Mouse (Mus musculus): ENCODE measurements around the gene Slc8a1. TPM values are rescaled to one million over a fixed set of nuclear protein-coding genes. Genes with fewer than 3 reads are reported as not detected.

Slc8a1 gene
- polyA plus RNA-seq, 1 experiment from 2014 or later, result 22.6 TPM

DNA sequence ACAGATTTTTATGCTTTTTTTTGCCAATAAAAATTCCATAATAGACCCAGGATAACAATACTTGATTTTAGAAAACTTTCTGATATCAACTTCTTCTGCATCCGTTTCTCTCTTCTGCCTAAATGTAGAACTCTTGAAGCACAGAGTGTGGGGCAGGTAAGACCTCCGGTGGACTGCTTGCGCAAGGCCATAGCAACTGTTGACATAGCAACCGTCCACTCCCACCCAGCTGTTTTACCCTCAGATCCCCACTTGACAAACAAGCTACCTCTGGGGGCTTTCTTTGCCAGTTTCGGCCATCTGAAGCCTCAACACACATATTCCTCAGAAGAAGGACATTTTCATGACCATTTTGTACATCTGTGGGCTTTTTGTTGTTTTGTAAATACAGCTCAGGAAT, 337.8 kb downstream of the Slc8a1 start:
- 68% methylated on average over 5 of the region's 5 CpGs for WGBS
- DNase-seq (no peak), ATAC-seq (ENCODE audit: low FRiP score, low TSS enrichment) (no peak)
- no peak overlapping the region for H3K9ac ChIP-seq (replicated peaks; ENCODE audit: low read length)
- no peak overlapping the region for H3K4me3 ChIP-seq (replicated peaks; ENCODE audit: low read depth, low read length)
- peaks cover 6% of the 10 kb centered on the region; the same call in 1 of the 2 replicates for H3K4me1 ChIP-seq (ENCODE audit: control insufficient read depth, insufficient read depth, low read length)
- no peaks in the 10 kb centered on the region for H3K27me3 ChIP-seq (ENCODE audit: control insufficient read depth, insufficient read depth, low read length)
- no peaks in the 10 kb centered on the region for H3K9me3 ChIP-seq (ENCODE audit: control insufficient read depth, low read length)
- H3K36me3 ChIP-seq (ENCODE audit: control insufficient read depth, insufficient read depth, low read length), result no peaks in the 10 kb centered on the region
- H3K4me2 ChIP-seq (ENCODE audit: low read length), result no peak overlapping the region
- H3K27ac ChIP-seq (replicated peaks; ENCODE audit: low read depth, low read length), result no peak overlapping the region

DNA sequence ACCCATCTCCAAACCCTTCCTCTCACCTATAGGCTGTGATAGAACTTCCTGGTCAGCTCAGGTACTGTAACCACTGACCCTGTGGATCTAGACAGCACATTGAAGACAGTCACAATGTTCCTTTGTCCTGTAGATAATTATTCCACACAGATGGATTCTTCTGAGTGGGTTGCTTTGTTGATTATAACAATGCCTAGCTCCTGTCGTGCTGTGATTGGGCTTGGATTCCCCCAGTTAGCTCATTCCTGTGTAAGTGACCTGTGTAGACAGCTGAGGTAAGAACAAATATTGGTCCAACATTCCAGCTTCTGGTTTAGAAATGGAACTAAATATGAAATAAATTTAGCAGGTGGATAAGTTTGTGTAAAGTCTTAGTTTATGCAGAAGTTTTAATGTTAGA, 340.7 kb downstream of the Slc8a1 start:
- Histone ChIP-seq H3K36me3 (ENCODE audit: control insufficient read depth, insufficient read depth, low read length) (no peaks in the 10 kb centered on the region), H3K27me3 (ENCODE audit: control insufficient read depth, insufficient read depth, low read length) (no peaks in the 10 kb centered on the region), H3K4me1 (ENCODE audit: control insufficient read depth, insufficient read depth, low read length) (peaks cover 9% of the 10 kb centered on the region; the same call in 1 of the 2 replicates), H3K4me3 (replicated peaks; ENCODE audit: low read depth, low read length) (no peak overlapping the region), H3K9ac (replicated peaks; ENCODE audit: low read length) (no peak overlapping the region), H3K4me2 (ENCODE audit: low read length) (no peak overlapping the region), H3K9me3 (ENCODE audit: control insufficient read depth, low read length) (no peaks in the 10 kb centered on the region), H3K27ac (replicated peaks; ENCODE audit: low read depth, low read length) (no peak overlapping the region)
- WGBS, result 33% methylated on average over 1 of the region's 1 CpGs
- no peak for ATAC-seq (ENCODE audit: low FRiP score, low TSS enrichment)
- no peak for DNase-seq

DNA sequence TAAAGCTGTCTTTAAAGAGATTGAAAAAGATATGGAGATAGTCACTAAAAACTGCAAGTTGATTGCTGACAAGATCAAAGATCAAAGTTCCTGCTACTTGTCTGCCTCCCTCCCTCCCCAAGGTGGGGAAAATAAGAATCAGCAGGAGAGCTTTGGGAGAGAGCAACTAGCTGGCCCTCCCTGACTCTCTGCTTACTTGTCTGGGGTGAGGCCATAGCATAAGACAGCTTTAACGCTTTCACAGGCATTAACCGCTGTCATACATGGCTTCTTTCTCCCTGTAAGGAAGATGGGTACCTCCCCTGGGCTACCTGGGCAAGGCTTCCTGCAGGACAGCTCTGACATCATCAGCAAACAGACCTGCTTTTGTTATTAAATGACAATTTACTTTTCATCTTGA, 344.1 kb downstream of the Slc8a1 start:
- DNase-seq, result no peak
- 0 out of 2 replicates have a peak, but pooled peaks cover 3% of the 10 kb centered on the region for H3K4me1 ChIP-seq (ENCODE audit: control insufficient read depth, insufficient read depth, low read length)
- no peak overlapping the region for H3K9ac ChIP-seq (replicated peaks; ENCODE audit: low read length)
- H3K27me3 ChIP-seq (ENCODE audit: control insufficient read depth, insufficient read depth, low read length), result no peaks in the 10 kb centered on the region
- H3K27ac ChIP-seq (replicated peaks; ENCODE audit: low read depth, low read length), result no peak overlapping the region
- ATAC-seq (ENCODE audit: low FRiP score, low TSS enrichment), result no peak
- no peaks in the 10 kb centered on the region for H3K9me3 ChIP-seq (ENCODE audit: control insufficient read depth, low read length)
- H3K4me2 ChIP-seq (ENCODE audit: low read length), result no peak overlapping the region
- 23% methylated on average over 2 of the region's 2 CpGs for WGBS
- no peaks in the 10 kb centered on the region for H3K36me3 ChIP-seq (ENCODE audit: control insufficient read depth, insufficient read depth, low read length)
- H3K4me3 ChIP-seq (replicated peaks; ENCODE audit: low read depth, low read length), result no peak overlapping the region

DNA sequence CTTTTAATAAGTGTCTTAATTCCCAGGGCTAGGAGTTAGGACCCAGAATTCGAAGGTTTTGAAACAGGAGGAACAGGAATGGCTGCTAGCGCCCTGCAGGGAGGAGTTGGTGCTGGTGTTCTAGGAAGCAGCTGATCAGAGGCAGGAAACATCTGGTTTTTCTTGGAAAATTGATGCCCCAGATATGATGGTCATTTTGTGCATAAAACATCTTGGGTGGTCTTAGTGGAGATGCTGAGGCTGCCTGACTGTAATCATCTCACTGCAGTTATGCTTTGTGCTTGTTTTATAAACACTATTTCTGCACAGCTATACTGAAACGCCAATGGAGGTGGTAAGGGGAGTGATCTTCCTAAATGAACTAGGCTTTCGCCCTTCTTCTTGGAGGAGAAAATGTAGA, 345.1 kb downstream of the Slc8a1 start:
- WGBS, result 83% methylated on average over 4 of the region's 4 CpGs
- Histone ChIP-seq H3K4me3 (replicated peaks; ENCODE audit: low read depth, low read length) (no peak overlapping the region), H3K4me1 (ENCODE audit: control insufficient read depth, insufficient read depth, low read length) (0 out of 2 replicates have a peak, but pooled peaks cover 3% of the 10 kb centered on the region), H3K4me2 (ENCODE audit: low read length) (no peak overlapping the region), H3K9me3 (ENCODE audit: control insufficient read depth, low read length) (no peaks in the 10 kb centered on the region), H3K9ac (replicated peaks; ENCODE audit: low read length) (no peak overlapping the region), H3K36me3 (ENCODE audit: control insufficient read depth, insufficient read depth, low read length) (peaks cover 7% of the 10 kb centered on the region; the same call in 1 of the 2 replicates), H3K27ac (replicated peaks; ENCODE audit: low read depth, low read length) (no peak overlapping the region), H3K27me3 (ENCODE audit: control insufficient read depth, insufficient read depth, low read length) (no peaks in the 10 kb centered on the region)
- no peak for ATAC-seq (ENCODE audit: low FRiP score, low TSS enrichment)
- no peak for DNase-seq

DNA sequence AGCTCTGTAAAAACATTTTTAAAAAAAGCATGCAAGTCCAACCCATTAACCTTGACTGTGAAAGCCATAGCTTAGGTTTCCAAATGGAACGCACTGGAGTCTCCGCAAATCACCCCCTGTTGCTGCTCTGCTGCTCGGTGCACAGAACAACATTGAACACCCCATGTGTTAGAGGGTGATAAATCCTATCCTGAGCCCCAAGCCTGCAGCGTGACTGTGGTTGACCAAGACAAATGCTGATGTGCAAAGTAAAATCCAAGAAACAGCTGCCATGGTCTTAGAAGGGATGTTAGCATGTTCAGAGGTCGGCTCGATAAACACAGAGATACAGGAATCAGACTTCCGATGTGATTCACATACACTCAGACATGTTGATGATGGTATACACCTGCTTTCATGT, 346.7 kb downstream of the Slc8a1 start:
- WGBS, result 93% methylated on average over 7 of the region's 7 CpGs
- ATAC-seq (ENCODE audit: low FRiP score, low TSS enrichment), result no peak
- Histone ChIP-seq H3K4me3 (replicated peaks; ENCODE audit: low read depth, low read length) (no peak overlapping the region), H3K4me2 (ENCODE audit: low read length) (no peak overlapping the region), H3K27ac (replicated peaks; ENCODE audit: low read depth, low read length) (no peak overlapping the region), H3K36me3 (ENCODE audit: control insufficient read depth, insufficient read depth, low read length) (peaks cover 7% of the 10 kb centered on the region; the same call in 1 of the 2 replicates), H3K9ac (replicated peaks; ENCODE audit: low read length) (no peak overlapping the region), H3K27me3 (ENCODE audit: control insufficient read depth, insufficient read depth, low read length) (no peaks in the 10 kb centered on the region), H3K4me1 (ENCODE audit: control insufficient read depth, insufficient read depth, low read length) (0 out of 2 replicates have a peak, but pooled peaks cover 3% of the 10 kb centered on the region), H3K9me3 (ENCODE audit: control insufficient read depth, low read length) (no peaks in the 10 kb centered on the region)
- no peak for DNase-seq

DNA sequence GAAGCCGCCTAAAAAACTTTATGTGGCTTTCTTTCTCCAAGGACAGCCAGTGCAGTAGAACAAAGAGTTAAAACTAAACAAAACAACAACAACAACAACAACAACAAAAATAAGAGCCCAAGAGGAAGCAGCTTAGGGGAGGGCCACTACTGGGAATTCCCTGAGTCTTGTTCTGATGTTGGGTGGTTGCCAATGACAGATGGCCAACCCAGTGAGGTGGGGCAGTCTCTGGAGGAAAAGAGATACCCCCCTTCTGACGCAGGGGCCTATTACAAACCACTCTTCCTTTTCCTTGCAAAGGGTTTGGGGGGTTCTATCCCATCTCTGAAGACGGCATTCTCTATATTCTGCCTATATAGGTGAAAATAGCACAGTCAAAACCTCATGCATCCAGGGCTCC, 347.4 kb downstream of the Slc8a1 start:
- Histone ChIP-seq H3K9ac (replicated peaks; ENCODE audit: low read length) (no peak overlapping the region), H3K27ac (replicated peaks; ENCODE audit: low read depth, low read length) (no peak overlapping the region), H3K4me2 (ENCODE audit: low read length) (no peak overlapping the region), H3K9me3 (ENCODE audit: control insufficient read depth, low read length) (no peaks in the 10 kb centered on the region), H3K36me3 (ENCODE audit: control insufficient read depth, insufficient read depth, low read length) (peaks cover 7% of the 10 kb centered on the region; the same call in 1 of the 2 replicates), H3K4me1 (ENCODE audit: control insufficient read depth, insufficient read depth, low read length) (0 out of 2 replicates have a peak, but pooled peaks cover 3% of the 10 kb centered on the region), H3K4me3 (replicated peaks; ENCODE audit: low read depth, low read length) (no peak overlapping the region), H3K27me3 (ENCODE audit: control insufficient read depth, insufficient read depth, low read length) (no peaks in the 10 kb centered on the region)
- no peak for ATAC-seq (ENCODE audit: low FRiP score, low TSS enrichment)
- no peak for DNase-seq
- 84% methylated on average over 3 of the region's 3 CpGs for WGBS

DNA sequence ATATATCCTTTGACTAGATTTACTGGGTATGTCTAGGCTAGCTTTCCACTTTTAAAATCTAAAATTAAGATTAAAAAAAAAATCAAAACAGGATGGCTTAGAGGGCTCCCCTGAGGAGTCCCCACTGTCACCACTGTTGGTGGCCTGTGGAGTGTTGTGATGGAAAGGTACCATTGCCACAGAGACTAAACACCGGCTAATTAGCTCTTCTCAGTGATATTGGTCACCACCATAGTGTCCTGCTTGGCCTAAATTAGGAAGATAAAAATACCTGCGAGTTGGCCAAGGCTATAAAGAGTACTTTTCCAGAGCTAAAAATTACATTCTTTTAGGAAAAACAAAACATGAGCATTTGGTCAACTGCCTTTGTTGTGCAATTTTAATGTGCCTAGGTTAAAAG, 352.1 kb downstream of the Slc8a1 start:
- no peaks in the 10 kb centered on the region for H3K27me3 ChIP-seq (ENCODE audit: control insufficient read depth, insufficient read depth, low read length)
- no peak overlapping the region for H3K9ac ChIP-seq (replicated peaks; ENCODE audit: low read length)
- H3K4me1 ChIP-seq (ENCODE audit: control insufficient read depth, insufficient read depth, low read length), result no peaks in the 10 kb centered on the region
- no peak overlapping the region for H3K4me3 ChIP-seq (replicated peaks; ENCODE audit: low read depth, low read length)
- ATAC-seq (ENCODE audit: low FRiP score, low TSS enrichment) (no peak), DNase-seq (no peak)
- no peak overlapping the region for H3K4me2 ChIP-seq (ENCODE audit: low read length)
- no peak overlapping the region for H3K27ac ChIP-seq (replicated peaks; ENCODE audit: low read depth, low read length)
- 82% methylated on average over 2 of the region's 2 CpGs for WGBS
- H3K36me3 ChIP-seq (ENCODE audit: control insufficient read depth, insufficient read depth, low read length), result peaks cover 7% of the 10 kb centered on the region; the same call in 1 of the 2 replicates
- no peaks in the 10 kb centered on the region for H3K9me3 ChIP-seq (ENCODE audit: control insufficient read depth, low read length)

DNA sequence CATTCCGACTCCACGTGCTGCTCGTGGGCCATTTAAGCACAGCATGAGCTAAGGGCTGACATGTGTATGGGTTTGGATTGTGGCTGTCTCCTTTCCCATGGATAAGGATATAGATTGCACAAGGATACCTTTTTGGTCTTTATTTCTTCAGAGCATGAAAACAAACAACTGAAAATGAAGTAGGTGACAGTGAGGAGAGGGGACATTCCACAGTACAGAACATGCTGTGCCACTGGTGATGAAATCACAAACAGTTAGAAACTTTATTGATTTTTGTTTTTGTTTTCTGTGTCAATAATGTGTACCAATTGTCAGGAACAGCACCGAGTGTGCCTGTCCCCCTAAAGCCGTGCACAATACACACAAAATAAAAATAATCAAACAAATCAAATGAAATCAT, 352.7 kb downstream of the Slc8a1 start:
- 91% methylated on average over 5 of the region's 5 CpGs for WGBS
- H3K9me3 ChIP-seq (ENCODE audit: control insufficient read depth, low read length), result no peaks in the 10 kb centered on the region
- no peaks in the 10 kb centered on the region for H3K27me3 ChIP-seq (ENCODE audit: control insufficient read depth, insufficient read depth, low read length)
- H3K4me2 ChIP-seq (ENCODE audit: low read length), result no peak overlapping the region
- no peak for DNase-seq
- H3K36me3 ChIP-seq (ENCODE audit: control insufficient read depth, insufficient read depth, low read length), result peaks cover 7% of the 10 kb centered on the region; the same call in 1 of the 2 replicates
- H3K4me3 ChIP-seq (replicated peaks; ENCODE audit: low read depth, low read length), result no peak overlapping the region
- no peak overlapping the region for H3K9ac ChIP-seq (replicated peaks; ENCODE audit: low read length)
- ATAC-seq (ENCODE audit: low FRiP score, low TSS enrichment), result no peak
- H3K27ac ChIP-seq (replicated peaks; ENCODE audit: low read depth, low read length), result no peak overlapping the region
- no peaks in the 10 kb centered on the region for H3K4me1 ChIP-seq (ENCODE audit: control insufficient read depth, insufficient read depth, low read length)

DNA sequence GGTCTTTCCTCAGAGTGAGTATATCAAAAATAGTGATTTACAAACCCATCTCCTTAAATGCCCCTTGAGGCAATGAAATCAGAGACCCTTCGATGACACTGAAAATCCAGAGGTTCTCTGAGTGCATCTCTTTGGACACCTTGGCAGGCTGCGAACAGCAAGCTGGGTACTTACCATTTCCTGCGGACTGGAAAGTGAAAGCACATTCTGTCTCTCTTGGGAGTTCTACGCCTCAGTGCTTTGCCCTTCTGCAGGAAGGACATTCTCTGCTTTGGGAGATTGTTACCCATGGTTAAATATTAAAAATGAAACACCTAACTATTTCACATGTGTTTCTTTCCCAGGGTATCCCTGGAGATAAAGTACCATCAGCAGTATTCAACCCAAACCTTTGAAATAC, 354.7 kb downstream of the Slc8a1 start:
- Histone ChIP-seq H3K9me3 (ENCODE audit: control insufficient read depth, low read length) (no peaks in the 10 kb centered on the region), H3K27ac (replicated peaks; ENCODE audit: low read depth, low read length) (no peak overlapping the region), H3K4me3 (replicated peaks; ENCODE audit: low read depth, low read length) (no peak overlapping the region), H3K9ac (replicated peaks; ENCODE audit: low read length) (no peak overlapping the region), H3K27me3 (ENCODE audit: control insufficient read depth, insufficient read depth, low read length) (no peaks in the 10 kb centered on the region), H3K4me2 (ENCODE audit: low read length) (no peak overlapping the region), H3K36me3 (ENCODE audit: control insufficient read depth, insufficient read depth, low read length) (peaks cover 3% of the 10 kb centered on the region; the same call in 1 of the 2 replicates), H3K4me1 (ENCODE audit: control insufficient read depth, insufficient read depth, low read length) (no peaks in the 10 kb centered on the region)
- WGBS, result 89% methylated on average over 4 of the region's 4 CpGs
- no peak for ATAC-seq (ENCODE audit: low FRiP score, low TSS enrichment)
- no peak for DNase-seq
